Mouse (Mus musculus): ENCODE measurements around the gene Gm2696. TPM values are rescaled to one million over a fixed set of nuclear protein-coding genes. Genes with fewer than 3 reads are reported as not detected.

Gene Gm2696
- polyA plus RNA-seq, 1 experiment from 2014 or later = not detected

DNA sequence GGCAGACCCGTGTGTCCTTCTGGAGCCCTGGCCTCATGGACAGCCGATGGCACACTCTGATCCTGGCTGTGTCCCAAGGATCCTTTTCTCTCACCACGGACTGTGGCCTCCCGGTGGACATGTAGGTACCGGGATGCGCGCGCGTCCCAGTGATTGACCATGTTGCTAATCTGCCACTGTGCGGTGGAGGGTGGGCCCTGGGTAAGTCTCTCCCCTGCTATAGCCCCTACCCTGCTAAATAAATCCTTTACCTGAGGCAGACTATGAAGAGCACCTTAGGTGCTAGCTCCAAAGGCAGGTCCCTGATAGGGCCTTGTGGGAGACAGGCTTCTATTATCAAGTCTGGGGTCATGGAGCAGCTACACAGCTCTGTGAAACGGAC lies 50.3 kb downstream of the Gm2696 start:
- WGBS = 36% methylated on average over 11 of the region's 11 CpGs
- no peak for ATAC-seq
- Histone ChIP-seq H3K4me2 (replicated peaks; ENCODE audit: low read depth) (peak overlapping the region; percentile 57), H3K9me3 (ENCODE audit: control insufficient read depth) (no peaks in the 10 kb centered on the region), H3K36me3 (ENCODE audit: control insufficient read depth, insufficient read depth) (no peaks in the 10 kb centered on the region), H3K4me3 (ENCODE audit: low read depth, low read length) (peak overlapping the region; percentile 22), H3K9ac (ENCODE audit: low read depth, low read length) (no peak overlapping the region), H3K27ac (ENCODE audit: low read depth, low read length) (no peak overlapping the region), H3K27me3 (replicated peaks; ENCODE audit: control insufficient read depth, insufficient read depth, low read length) (no peaks in the 10 kb centered on the region), H3K4me1 (replicated peaks; ENCODE audit: control insufficient read depth, insufficient read depth, low read length) (no peaks in the 10 kb centered on the region)
- TF ChIP-seq CTCF (IDR thresholded peaks at IDR 0.05; ENCODE audit: low read depth) = no peak

DNA sequence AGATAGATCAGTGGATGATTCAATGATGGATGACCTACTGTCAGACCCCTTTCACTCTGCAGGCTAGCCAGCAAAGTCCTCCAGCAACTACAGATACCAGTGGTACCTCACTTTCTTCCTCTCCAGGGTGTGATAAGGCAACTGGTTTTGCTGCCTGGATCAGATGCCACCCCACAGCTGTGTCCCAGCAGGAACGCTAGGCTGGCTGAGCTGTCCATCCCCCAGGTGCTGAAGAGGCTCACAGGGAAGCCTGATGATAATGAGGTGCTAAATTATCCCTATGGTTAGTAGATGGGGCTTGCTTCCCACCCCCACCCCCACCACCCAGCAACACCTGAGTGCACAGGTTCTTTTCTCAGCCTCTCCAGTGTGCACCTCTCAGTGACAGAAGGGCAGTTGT lies 53.1 kb downstream of the Gm2696 start:
- H3K9me3 ChIP-seq (ENCODE audit: control insufficient read depth) = no peaks in the 10 kb centered on the region
- no peak overlapping the region for H3K4me2 ChIP-seq (replicated peaks; ENCODE audit: low read depth)
- TF ChIP-seq CTCF (IDR thresholded peaks at IDR 0.05; ENCODE audit: low read depth) = no peak
- no peak for ATAC-seq
- H3K4me1 ChIP-seq (replicated peaks; ENCODE audit: control insufficient read depth, insufficient read depth, low read length) = no peaks in the 10 kb centered on the region
- no peak overlapping the region for H3K4me3 ChIP-seq (ENCODE audit: low read depth, low read length)
- no peaks in the 10 kb centered on the region for H3K36me3 ChIP-seq (ENCODE audit: control insufficient read depth, insufficient read depth)
- 20% methylated on average over 1 of the region's 1 CpGs for WGBS
- no peak overlapping the region for H3K27ac ChIP-seq (ENCODE audit: low read depth, low read length)
- H3K9ac ChIP-seq (ENCODE audit: low read depth, low read length) = no peak overlapping the region
- no peaks in the 10 kb centered on the region for H3K27me3 ChIP-seq (replicated peaks; ENCODE audit: control insufficient read depth, insufficient read depth, low read length)

DNA sequence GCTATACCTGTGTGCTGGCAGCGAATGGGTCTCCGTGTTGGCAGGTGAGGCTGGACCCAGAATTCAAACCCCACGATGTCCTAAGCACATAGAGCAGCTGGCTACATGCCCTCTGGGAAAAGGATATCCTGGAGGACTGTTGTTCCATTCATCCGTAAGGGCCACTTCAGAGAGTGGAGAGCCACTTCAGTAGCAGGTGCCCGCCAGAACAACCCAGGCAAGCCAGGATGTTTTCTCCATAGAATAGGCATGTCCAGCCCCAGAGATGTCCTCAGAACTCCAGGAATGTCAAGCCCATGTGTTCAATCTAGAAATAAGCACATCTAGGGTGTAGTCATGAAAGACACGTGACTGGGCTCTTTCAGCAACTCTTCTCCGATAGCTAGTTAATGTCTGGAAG lies 55.2 kb downstream of the Gm2696 start:
- Histone ChIP-seq H3K4me2 (replicated peaks; ENCODE audit: low read depth) (no peak overlapping the region), H3K36me3 (ENCODE audit: control insufficient read depth, insufficient read depth) (no peaks in the 10 kb centered on the region), H3K27me3 (replicated peaks; ENCODE audit: control insufficient read depth, insufficient read depth, low read length) (no peaks in the 10 kb centered on the region), H3K4me1 (replicated peaks; ENCODE audit: control insufficient read depth, insufficient read depth, low read length) (no peaks in the 10 kb centered on the region), H3K9ac (ENCODE audit: low read depth, low read length) (no peak overlapping the region), H3K4me3 (ENCODE audit: low read depth, low read length) (no peak overlapping the region), H3K27ac (ENCODE audit: low read depth, low read length) (no peak overlapping the region), H3K9me3 (ENCODE audit: control insufficient read depth) (no peaks in the 10 kb centered on the region)
- no peak for ATAC-seq
- TF ChIP-seq CTCF (IDR thresholded peaks at IDR 0.05; ENCODE audit: low read depth) = no peak
- WGBS = 86% methylated on average over 7 of the region's 7 CpGs

DNA sequence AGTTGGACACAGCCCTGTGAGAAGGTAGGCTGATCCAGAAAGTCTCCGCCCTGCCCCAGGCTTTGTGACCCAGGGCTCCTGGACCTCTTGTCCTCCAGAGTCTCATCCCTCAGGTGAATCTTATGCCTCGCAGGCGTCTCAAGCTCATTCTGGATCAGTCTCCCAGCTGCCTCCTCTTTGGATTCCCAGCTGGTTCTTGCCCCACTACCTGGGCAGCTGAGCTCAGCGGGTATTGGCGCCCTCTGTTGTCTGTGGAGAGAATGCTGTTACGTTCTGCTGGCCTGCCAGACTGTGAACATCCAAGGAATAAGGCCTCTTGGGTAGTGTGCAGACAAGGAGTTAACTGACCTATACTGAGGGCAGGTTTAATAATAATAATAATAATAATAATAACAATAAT lies 64.5 kb downstream of the Gm2696 start:
- H3K9ac ChIP-seq (ENCODE audit: low read depth, low read length) = no peak overlapping the region
- TF ChIP-seq CTCF (IDR thresholded peaks at IDR 0.05; ENCODE audit: low read depth) = peak; percentile 67
- no peak overlapping the region for H3K4me3 ChIP-seq (ENCODE audit: low read depth, low read length)
- H3K9me3 ChIP-seq (ENCODE audit: control insufficient read depth) = no peaks in the 10 kb centered on the region
- WGBS = 65% methylated on average over 6 of the region's 6 CpGs
- no peaks in the 10 kb centered on the region for H3K36me3 ChIP-seq (ENCODE audit: control insufficient read depth, insufficient read depth)
- no peaks in the 10 kb centered on the region for H3K4me1 ChIP-seq (replicated peaks; ENCODE audit: control insufficient read depth, insufficient read depth, low read length)
- H3K27ac ChIP-seq (ENCODE audit: low read depth, low read length) = no peak overlapping the region
- no peak overlapping the region for H3K4me2 ChIP-seq (replicated peaks; ENCODE audit: low read depth)
- no peaks in the 10 kb centered on the region for H3K27me3 ChIP-seq (replicated peaks; ENCODE audit: control insufficient read depth, insufficient read depth, low read length)
- ATAC-seq = no peak

DNA sequence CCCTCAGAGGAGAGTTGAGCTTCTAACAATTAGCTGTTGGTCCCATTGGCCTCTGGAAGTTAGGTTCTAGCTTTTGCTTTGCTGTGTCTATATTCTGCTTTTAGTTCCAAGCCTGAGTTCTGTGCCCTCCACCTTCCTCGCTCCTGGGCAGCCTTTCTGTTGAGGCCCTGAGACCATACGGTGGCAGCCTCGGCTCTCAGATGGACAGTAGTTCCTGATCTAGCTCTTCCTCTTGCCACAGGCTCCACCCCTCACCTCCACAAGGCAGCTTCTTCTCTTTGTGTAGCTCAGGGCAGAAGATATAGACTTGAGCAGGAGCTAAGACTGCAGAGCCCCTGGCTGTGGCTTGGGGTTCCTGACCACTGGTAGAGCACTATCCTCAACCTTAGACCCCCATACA lies 65.8 kb downstream of the Gm2696 start:
- WGBS = 62% methylated on average over 3 of the region's 3 CpGs
- no peak for ATAC-seq
- H3K4me2 ChIP-seq (replicated peaks; ENCODE audit: low read depth) = no peak overlapping the region
- H3K9ac ChIP-seq (ENCODE audit: low read depth, low read length) = no peak overlapping the region
- TF ChIP-seq CTCF (IDR thresholded peaks at IDR 0.05; ENCODE audit: low read depth) = no peak; the same call in 1 of the 2 replicates
- no peak overlapping the region for H3K4me3 ChIP-seq (ENCODE audit: low read depth, low read length)
- H3K9me3 ChIP-seq (ENCODE audit: control insufficient read depth) = no peaks in the 10 kb centered on the region
- H3K27ac ChIP-seq (ENCODE audit: low read depth, low read length) = no peak overlapping the region
- H3K4me1 ChIP-seq (replicated peaks; ENCODE audit: control insufficient read depth, insufficient read depth, low read length) = no peaks in the 10 kb centered on the region
- H3K36me3 ChIP-seq (ENCODE audit: control insufficient read depth, insufficient read depth) = no peaks in the 10 kb centered on the region
- H3K27me3 ChIP-seq (replicated peaks; ENCODE audit: control insufficient read depth, insufficient read depth, low read length) = no peaks in the 10 kb centered on the region

DNA sequence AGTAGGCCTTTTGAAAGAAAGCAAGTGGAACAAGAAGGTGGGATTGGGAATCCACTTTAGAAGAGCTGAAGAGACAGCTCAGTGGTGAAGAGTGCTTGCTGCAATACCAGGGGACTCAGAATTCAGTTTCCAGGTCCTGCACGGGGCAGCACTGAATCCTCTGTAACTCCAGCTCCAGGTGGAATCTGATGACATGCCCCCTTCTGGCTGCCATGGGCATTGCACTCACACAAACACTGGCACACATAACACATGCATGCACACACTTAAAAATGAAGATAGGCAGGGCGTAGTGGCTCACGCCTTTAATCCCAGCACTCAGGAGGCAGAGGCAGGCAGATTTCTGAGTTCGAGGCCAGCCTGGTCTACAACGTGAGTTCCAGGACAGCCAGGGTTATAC lies 68.1 kb downstream of the Gm2696 start:
- 84% methylated on average over 5 of the region's 5 CpGs for WGBS
- Histone ChIP-seq H3K4me1 (replicated peaks; ENCODE audit: control insufficient read depth, insufficient read depth, low read length) (no peaks in the 10 kb centered on the region), H3K4me2 (replicated peaks; ENCODE audit: low read depth) (no peak overlapping the region), H3K4me3 (ENCODE audit: low read depth, low read length) (no peak overlapping the region), H3K9me3 (ENCODE audit: control insufficient read depth) (no peaks in the 10 kb centered on the region), H3K27ac (ENCODE audit: low read depth, low read length) (no peak overlapping the region), H3K36me3 (ENCODE audit: control insufficient read depth, insufficient read depth) (no peaks in the 10 kb centered on the region), H3K27me3 (replicated peaks; ENCODE audit: control insufficient read depth, insufficient read depth, low read length) (no peaks in the 10 kb centered on the region), H3K9ac (ENCODE audit: low read depth, low read length) (no peak overlapping the region)
- no peak for ATAC-seq
- peak; percentile 38 for TF ChIP-seq CTCF (IDR thresholded peaks at IDR 0.05; ENCODE audit: low read depth)

Other genes starting within 250 kb of the Gm2696 start
- gene Pttg1ip, start 233.0 kb upstream of the Gm2696 start, polyA plus RNA-seq (2015; fragmentation: Nextera tagmentation; extraction: Ambion mirVana) = 200 and 201 TPM in 2 replicates
- 256 and 269 TPM in 2 replicates for gene Sumo3, start 208.6 kb upstream of the Gm2696 start, polyA plus RNA-seq (2015; fragmentation: Nextera tagmentation; extraction: Ambion mirVana)
- gene Gm49325, start 208.5 kb upstream of the Gm2696 start, polyA plus RNA-seq (2015; fragmentation: Nextera tagmentation; extraction: Ambion mirVana) = 18.9 TPM in 2 replicates
- 36.4 and 37.8 TPM in 2 replicates for gene Ube2g2, start 192.4 kb upstream of the Gm2696 start, polyA plus RNA-seq (2015; fragmentation: Nextera tagmentation; extraction: Ambion mirVana)
- 0.10 and 0.20 TPM in 2 replicates for gene Tspear, start 128.1 kb upstream of the Gm2696 start, polyA plus RNA-seq (2015; fragmentation: Nextera tagmentation; extraction: Ambion mirVana)
- gene Gm19402, start 123.9 kb upstream of the Gm2696 start, polyA plus RNA-seq (2015; fragmentation: Nextera tagmentation; extraction: Ambion mirVana) = not detected in 2 replicates
- not detected in 2 replicates for gene Gm9508, start 117.4 kb upstream of the Gm2696 start, polyA plus RNA-seq (2015; fragmentation: Nextera tagmentation; extraction: Ambion mirVana)
- gene Gm10272, start 108.1 kb upstream of the Gm2696 start, polyA plus RNA-seq (2015; fragmentation: Nextera tagmentation; extraction: Ambion mirVana) = not detected in 2 replicates
- not detected in 2 replicates for gene Gm10024, start 103.2 kb upstream of the Gm2696 start, polyA plus RNA-seq (2015; fragmentation: Nextera tagmentation; extraction: Ambion mirVana)
- not detected in 2 replicates for gene Gm10142, start 98.9 kb upstream of the Gm2696 start, polyA plus RNA-seq (2015; fragmentation: Nextera tagmentation; extraction: Ambion mirVana)
- gene Krtap12-1, start 94.1 kb upstream of the Gm2696 start, polyA plus RNA-seq (2015; fragmentation: Nextera tagmentation; extraction: Ambion mirVana) = not detected in 2 replicates
- not detected in 2 replicates for gene Gm10100, start 88.2 kb upstream of the Gm2696 start, polyA plus RNA-seq (2015; fragmentation: Nextera tagmentation; extraction: Ambion mirVana)
- gene Gm18596, start 72.0 kb upstream of the Gm2696 start, polyA plus RNA-seq (2015; fragmentation: Nextera tagmentation; extraction: Ambion mirVana) = not detected in 2 replicates
- not detected in 2 replicates for gene Gm9736, start 63.3 kb upstream of the Gm2696 start, polyA plus RNA-seq (2015; fragmentation: Nextera tagmentation; extraction: Ambion mirVana)
- not detected in 2 replicates for gene Gm3233, start 55.0 kb upstream of the Gm2696 start, polyA plus RNA-seq (2015; fragmentation: Nextera tagmentation; extraction: Ambion mirVana)
- not detected in 2 replicates for gene Gm3238, start 43.4 kb upstream of the Gm2696 start, polyA plus RNA-seq (2015; fragmentation: Nextera tagmentation; extraction: Ambion mirVana)
- gene Gm7138, start 37.7 kb upstream of the Gm2696 start, polyA plus RNA-seq (2015; fragmentation: Nextera tagmentation; extraction: Ambion mirVana) = not detected in 2 replicates
- gene Gm3250, start 32.1 kb upstream of the Gm2696 start, polyA plus RNA-seq (2015; fragmentation: Nextera tagmentation; extraction: Ambion mirVana) = not detected in 2 replicates
- not detected in 2 replicates for gene Gm7137, start 26.5 kb upstream of the Gm2696 start, polyA plus RNA-seq (2015; fragmentation: Nextera tagmentation; extraction: Ambion mirVana)
- gene Gm9639, start 19.6 kb upstream of the Gm2696 start, polyA plus RNA-seq (2015; fragmentation: Nextera tagmentation; extraction: Ambion mirVana) = not detected in 2 replicates
- gene Gm19668, start 15.5 kb upstream of the Gm2696 start, polyA plus RNA-seq (2015; fragmentation: Nextera tagmentation; extraction: Ambion mirVana) = not detected in 2 replicates
- gene Gm9507, start 2.8 kb upstream of the Gm2696 start, polyA plus RNA-seq (2015; fragmentation: Nextera tagmentation; extraction: Ambion mirVana) = not detected in 2 replicates
- gene Krtap10-4, start 12.4 kb downstream of the Gm2696 start, polyA plus RNA-seq (2015; fragmentation: Nextera tagmentation; extraction: Ambion mirVana) = not detected in 2 replicates
- not detected in 2 replicates for gene Krtap10-10, start 21.3 kb downstream of the Gm2696 start, polyA plus RNA-seq (2015; fragmentation: Nextera tagmentation; extraction: Ambion mirVana)
- gene Gm36176, start 32.1 kb downstream of the Gm2696 start, polyA plus RNA-seq (2015; fragmentation: Nextera tagmentation; extraction: Ambion mirVana) = not detected in 2 replicates
- gene Gm10318, start 38.2 kb downstream of the Gm2696 start, polyA plus RNA-seq (2015; fragmentation: Nextera tagmentation; extraction: Ambion mirVana) = not detected in 2 replicates
- gene Gm3285, start 47.3 kb downstream of the Gm2696 start, polyA plus RNA-seq (2015; fragmentation: Nextera tagmentation; extraction: Ambion mirVana) = not detected in 2 replicates
- gene Lrrc3, start 87.9 kb downstream of the Gm2696 start, polyA plus RNA-seq (2015; fragmentation: Nextera tagmentation; extraction: Ambion mirVana) = 2.1 TPM in 2 replicates
- gene Trpm2, start 155.9 kb downstream of the Gm2696 start, polyA plus RNA-seq (2015; fragmentation: Nextera tagmentation; extraction: Ambion mirVana) = 0.66 and 1.1 TPM in 2 replicates
- gene 1810043G02Rik, start 163.8 kb downstream of the Gm2696 start, polyA plus RNA-seq (2015; fragmentation: Nextera tagmentation; extraction: Ambion mirVana) = 8.5 and 8.6 TPM in 2 replicates
- 42.3 and 51.1 TPM in 2 replicates for gene Pfkl, start 195.4 kb downstream of the Gm2696 start, polyA plus RNA-seq (2015; fragmentation: Nextera tagmentation; extraction: Ambion mirVana)
- gene Dnmt3l, start 227.3 kb downstream of the Gm2696 start, polyA plus RNA-seq (2015; fragmentation: Nextera tagmentation; extraction: Ambion mirVana) = 0.14 and 0.31 TPM in 2 replicates
- 0.04 TPM in 1 of 2 replicates, not detected in the other for gene Aire, start 228.9 kb downstream of the Gm2696 start, polyA plus RNA-seq (2015; fragmentation: Nextera tagmentation; extraction: Ambion mirVana)